Mouse (Mus musculus) limb, embryonic 11.5 days (tissue): ENCODE measurements around the gene Slc27a3. TPM values are rescaled to one million over a fixed set of nuclear protein-coding genes. Genes with fewer than 3 reads are reported as not detected.

Experiments
- ATAC-seq: fragments of 200-750 bp; cut with Nextera tagmentation; 2 replicates; pipeline ENCODE4 v1.8.0; 2017; ENCODE audit warnings: low read depth; ENCODE audit not compliant: insufficient number of reproducible peaks, low FRiP score, low TSS enrichment
- DNase-seq: peaks from one replicate; pipeline ENCODE4 v3.0.0-alpha.2; 2015; ENCODE audit warnings: low spot score
- H3K27ac ChIP-seq: fragments of 300-500 bp; sonication (generic); replicated peaks from 2 replicates; pipeline ENCODE4 v1.5.1; 2014; ENCODE audit warnings: low read depth, mild to moderate bottlenecking, low read length
- H3K27me3 ChIP-seq: fragments of 300-500 bp; sonication (generic); 2 replicates; pipeline ENCODE4 v1.6.1; 2014; ENCODE audit warnings: mild to moderate bottlenecking, low read length, mixed read lengths; ENCODE audit not compliant: control insufficient read depth, insufficient read depth
- H3K36me3 ChIP-seq: fragments of 300-500 bp; sonication (generic); 2 replicates; pipeline ENCODE4 v1.6.1; 2014; ENCODE audit warnings: mild to moderate bottlenecking, low read length, moderate library complexity, mixed read lengths; ENCODE audit not compliant: control insufficient read depth, insufficient read depth
- H3K4me1 ChIP-seq: fragments of 300-500 bp; sonication (generic); 2 replicates; pipeline ENCODE4 v1.6.1; 2014; ENCODE audit warnings: low read length, mixed read lengths; ENCODE audit not compliant: control insufficient read depth, insufficient read depth
- H3K4me2 ChIP-seq: fragments of 300-500 bp; sonication (generic); 2 replicates; pipeline ENCODE4 v1.6.1; 2014; ENCODE audit warnings: low read depth, mild to moderate bottlenecking, moderate library complexity; ENCODE audit not compliant: severe bottlenecking
- H3K4me3 ChIP-seq: fragments of 300-500 bp; sonication (generic); 2 replicates; pipeline ENCODE4 v1.5.1; 2014; ENCODE audit warnings: low read depth, low read length
- H3K9ac ChIP-seq: fragments of 300-500 bp; sonication (generic); 2 replicates; pipeline ENCODE4 v1.6.1; 2014; ENCODE audit warnings: mild to moderate bottlenecking, low read length
- H3K9me3 ChIP-seq: fragments of 300-500 bp; sonication (generic); 2 replicates; pipeline ENCODE4 v1.6.1; 2016; ENCODE audit warnings: low read length; ENCODE audit not compliant: control insufficient read depth
- WGBS: fragments of 180-500 bp; shearing (Covaris S2); extraction: QIAGEN DNeasy Blood & Tissue Kit; methylation state at CpG from one replicate; pipeline ENCODE4 v1.1.7; 2014; 5-methylcytosine and 5-hydroxymethylcytosine counted together
- polyA plus RNA-seq: library from polyadenylated mRNA; unstranded; fragments of >200 nt; fragmentation: Nextera tagmentation; extraction: Ambion mirVana; gene quantifications from 2 replicates; pipeline ENCODE4 v1.2.1, GENCODE M21; 2014

The Slc27a3 gene
- polyA plus RNA-seq, result 24.0 and 28.7 TPM in 2 replicates

GRCm38 (mm10) chr3:90389511-90390490, at the start of gene Slc27a3:
Gene Slc27a3 (minus strand): TSS chr3:90389938.
- Histone ChIP-seq H3K27ac (peak within 1 kb of the TSS; percentile 92), H3K9ac (peak within 1 kb of the TSS; percentile 75), H3K4me3 (peak within 1 kb of the TSS; percentile 63), H3K9me3 (no peaks in the 10 kb centered on the region), H3K4me2 (peak within 1 kb of the TSS; percentile 69), H3K4me1 (peaks cover 29% of the 10 kb centered on the region), H3K36me3 (peaks cover 27% of the 10 kb centered on the region), H3K27me3 (no peaks in the 10 kb centered on the region)
- DNase-seq (peak; percentile 82), ATAC-seq (peak; percentile 76)
- under 1% methylated on average over 55 of the region's 55 CpGs for WGBS

DNA sequence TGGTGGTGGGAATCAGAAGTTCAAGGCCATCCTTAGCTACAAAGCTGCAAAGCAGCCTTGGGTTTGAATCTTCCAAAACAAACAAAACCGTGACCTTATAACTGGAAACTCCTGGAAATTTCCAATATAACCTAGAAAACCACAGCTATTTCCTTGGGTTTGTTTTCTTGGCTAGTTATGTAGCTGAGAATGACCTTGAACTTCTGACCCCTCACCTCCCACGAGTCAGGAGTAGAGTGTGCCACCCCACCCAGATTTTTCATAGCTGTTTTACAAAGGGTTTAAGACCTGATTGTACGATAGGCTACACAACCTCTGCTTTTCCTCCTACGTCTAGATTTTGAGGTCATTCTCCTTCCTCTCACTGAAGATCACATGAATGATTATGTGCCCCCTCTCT, 47.4 kb upstream of the Slc27a3 start:
- 80% methylated on average over 4 of the region's 4 CpGs for WGBS

GRCm38 (mm10) chr3:90434073-90434730, 44.5 kb upstream of the Slc27a3 start:
- ATAC-seq (no peak), DNase-seq (no peak)
- Histone ChIP-seq H3K4me2 (peak overlapping the region; percentile 79), H3K36me3 (no peaks in the 10 kb centered on the region), H3K27ac (no peak overlapping the region; the same call in 1 of the 2 replicates), H3K9ac (peak overlapping the region; percentile 59; the same call in 1 of the 2 replicates), H3K4me1 (peaks cover 7% of the 10 kb centered on the region), H3K27me3 (no peaks in the 10 kb centered on the region), H3K4me3 (peak overlapping the region; percentile 86), H3K9me3 (no peaks in the 10 kb centered on the region)
- WGBS, result 61% methylated on average over 11 of the region's 11 CpGs

More for the DNA sequence above, 47.4 kb upstream of the Slc27a3 start:
- Histone ChIP-seq H3K9ac (no peak overlapping the region), H3K27ac (no peak overlapping the region), H3K4me3 (no peak overlapping the region), H3K4me2 (no peak overlapping the region), H3K27me3 (no peaks in the 10 kb centered on the region), H3K36me3 (no peaks in the 10 kb centered on the region), H3K4me1 (peaks cover 3% of the 10 kb centered on the region), H3K9me3 (no peaks in the 10 kb centered on the region)
- no peak for ATAC-seq
- no peak for DNase-seq

DNA sequence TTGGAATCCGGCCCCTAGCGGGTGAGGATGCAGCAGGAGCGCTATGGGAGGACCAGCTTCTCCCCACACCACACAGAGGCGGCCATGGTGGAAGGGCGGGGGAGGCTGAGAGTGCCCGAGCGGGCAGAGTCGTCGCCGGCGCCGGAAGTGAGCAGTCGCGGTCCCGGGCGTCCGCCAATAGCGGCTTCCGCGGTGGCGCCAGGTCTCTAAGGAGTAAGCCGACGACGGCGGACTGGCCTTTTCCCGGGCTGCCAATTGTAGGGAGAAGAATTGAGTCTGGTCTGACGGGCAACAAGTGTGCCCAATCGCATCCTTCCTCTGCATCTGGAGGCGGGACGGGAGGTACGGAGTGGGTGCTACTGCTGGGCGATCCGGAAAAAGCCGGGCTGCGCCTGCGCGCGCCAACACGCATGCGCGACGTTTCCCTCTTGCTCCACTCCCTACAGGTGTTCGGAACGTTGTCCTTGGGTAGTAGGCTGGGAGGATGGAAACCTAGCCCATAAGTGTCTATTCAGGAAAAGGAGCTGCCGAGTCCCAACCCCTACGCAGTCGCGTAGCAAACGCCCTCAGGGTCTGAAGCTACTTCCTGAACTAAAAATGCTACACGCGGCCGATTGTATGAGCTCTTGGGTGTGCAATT, 43.8 kb upstream of the Slc27a3 start, which contains the start of gene Ints3:
Gene Ints3, minus strand, starts transcription at position 242 of the 640 bp plus-strand sequence.
- H3K27me3 ChIP-seq, result no peaks in the 10 kb centered on the region
- WGBS, result 1% methylated on average over 52 of the region's 52 CpGs
- H3K4me2 ChIP-seq, result peak within 1 kb of the TSS; percentile 79
- H3K9ac ChIP-seq, result peak within 1 kb of the TSS; percentile 92
- peak within 1 kb of the TSS; percentile 95 for H3K27ac ChIP-seq
- peak; percentile 100 for ATAC-seq
- DNase-seq, result peak; percentile 99
- H3K9me3 ChIP-seq, result no peaks in the 10 kb centered on the region
- H3K4me1 ChIP-seq, result peaks cover 7% of the 10 kb centered on the region
- H3K36me3 ChIP-seq, result no peaks in the 10 kb centered on the region
- peak within 1 kb of the TSS; percentile 86 for H3K4me3 ChIP-seq

DNA sequence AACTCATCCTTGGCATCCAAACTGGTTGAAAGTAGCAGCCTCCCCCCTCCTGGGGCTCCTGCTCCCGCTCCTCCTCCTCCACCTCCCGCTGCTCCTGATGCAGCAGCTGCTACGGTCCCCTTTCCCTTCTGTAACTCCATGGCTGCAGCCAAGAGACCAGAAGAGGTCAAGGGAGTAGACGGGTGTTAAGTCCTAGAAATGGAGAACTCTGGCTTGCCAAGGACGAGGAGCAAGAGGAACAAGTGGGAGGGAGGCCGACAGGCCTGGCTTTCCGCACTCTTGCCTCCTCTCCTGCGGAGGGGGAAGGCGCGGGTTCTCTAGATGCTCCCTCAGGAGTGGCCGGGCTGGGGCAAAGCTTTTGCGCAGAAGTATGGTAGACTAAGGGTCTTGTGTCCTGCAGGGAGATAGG, 43.1 kb upstream of the Slc27a3 start:
- Histone ChIP-seq H3K27me3 (no peaks in the 10 kb centered on the region), H3K4me3 (peak overlapping the region; percentile 86), H3K4me2 (peak overlapping the region; percentile 79), H3K9me3 (no peaks in the 10 kb centered on the region), H3K36me3 (no peaks in the 10 kb centered on the region), H3K4me1 (peaks cover 7% of the 10 kb centered on the region), H3K27ac (peak overlapping the region; percentile 95), H3K9ac (peak overlapping the region; percentile 92)
- WGBS, result 0% methylated on average over 11 of the region's 12 CpGs
- DNase-seq, result no peak
- peak; percentile 23; the same call in 1 of the 2 replicates for ATAC-seq

DNA sequence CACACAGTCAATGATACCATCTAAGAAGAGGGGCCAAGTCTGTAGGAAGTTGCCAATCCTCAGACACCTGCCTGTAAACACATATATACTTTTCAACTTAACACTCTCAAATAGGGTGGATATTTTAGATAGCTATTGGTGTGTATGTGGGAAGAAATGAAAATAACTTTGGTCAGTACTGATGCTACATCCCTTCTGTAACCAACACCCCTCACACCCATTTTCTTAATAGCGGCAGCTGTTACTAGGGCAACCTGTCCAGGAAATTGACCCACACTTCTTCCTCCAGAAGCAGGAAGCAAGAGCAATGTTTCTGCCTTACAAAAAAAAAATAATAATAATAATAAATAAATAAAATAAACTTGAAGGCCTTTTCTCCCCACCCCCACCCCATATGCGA, 42.6 kb upstream of the Slc27a3 start:
- ATAC-seq, result no peak
- H3K36me3 ChIP-seq, result no peaks in the 10 kb centered on the region
- no peaks in the 10 kb centered on the region for H3K9me3 ChIP-seq
- peak overlapping the region; percentile 86 for H3K4me3 ChIP-seq
- H3K9ac ChIP-seq, result peak overlapping the region; percentile 92
- no peaks in the 10 kb centered on the region for H3K27me3 ChIP-seq
- H3K4me1 ChIP-seq, result peaks cover 7% of the 10 kb centered on the region
- peak overlapping the region; percentile 79 for H3K4me2 ChIP-seq
- WGBS, result 23% methylated on average over 2 of the region's 2 CpGs
- H3K27ac ChIP-seq, result no peak overlapping the region
- DNase-seq, result no peak

DNA sequence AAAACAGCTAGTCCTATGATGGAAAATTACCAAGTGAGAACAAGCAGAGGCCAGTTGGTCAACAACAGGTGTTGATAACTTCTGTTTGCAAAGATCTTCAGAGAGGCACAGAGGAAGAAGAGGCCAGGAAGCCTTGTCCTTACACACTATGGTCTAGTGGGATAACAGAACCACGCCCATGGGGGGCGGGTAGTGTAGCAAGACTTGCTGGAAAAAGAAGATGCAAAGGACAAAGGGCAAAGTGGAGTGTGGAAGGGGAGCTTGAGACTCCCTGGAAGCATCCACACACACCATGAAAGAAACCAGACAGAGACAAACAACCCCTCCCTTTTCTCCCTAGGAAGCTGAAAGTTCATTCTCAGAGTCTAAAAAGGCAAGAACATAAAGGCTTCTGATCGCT, 39.8 kb upstream of the Slc27a3 start:
- H3K4me1 ChIP-seq, result peaks cover 7% of the 10 kb centered on the region
- no peak for DNase-seq
- no peak for ATAC-seq

GRCm38 (mm10) chr3:90428186-90428585, 38.4 kb upstream of the Slc27a3 start:
- Histone ChIP-seq H3K27me3 (no peaks in the 10 kb centered on the region), H3K9me3 (no peaks in the 10 kb centered on the region), H3K9ac (no peak overlapping the region; the same call in 1 of the 2 replicates), H3K4me2 (no peak overlapping the region), H3K27ac (no peak overlapping the region), H3K4me1 (peaks cover 5% of the 10 kb centered on the region; the same call in 1 of the 2 replicates), H3K4me3 (no peak overlapping the region), H3K36me3 (no peaks in the 10 kb centered on the region)
- DNase-seq, result no peak
- 88% methylated on average over 6 of the region's 6 CpGs for WGBS
- no peak for ATAC-seq

More for the DNA sequence above, 39.8 kb upstream of the Slc27a3 start:
- Histone ChIP-seq H3K4me2 (no peak overlapping the region), H3K9ac (no peak overlapping the region), H3K4me3 (no peak overlapping the region), H3K27ac (no peak overlapping the region), H3K9me3 (no peaks in the 10 kb centered on the region), H3K27me3 (no peaks in the 10 kb centered on the region), H3K36me3 (no peaks in the 10 kb centered on the region)
- 91% methylated on average over 3 of the region's 3 CpGs for WGBS
